Mouse (Mus musculus) adrenal gland, adult 2 months (tissue): Measurements from ENCODE around the gene Slc11a2. TPM values are rescaled to one million over a fixed set of nuclear protein-coding genes. Genes with fewer than 3 reads are reported as not detected.
A peak's percentile ranks its signal among the peaks of the same experiment; 100 is the strongest.

Experiments
- DNase-seq: peaks from one replicate; pipeline ENCODE4 v3.0.0; 2021
- long read RNA-seq: library from polyadenylated mRNA; stranded (forward); transcript quantifications from one replicate; pipeline ENCODE4 v2.0.0, GENCODE M21; 2021
- polyA plus RNA-seq: library from polyadenylated mRNA; depleted of rRNA; stranded (reverse); fragments of >200 nt; gene quantifications from 2 replicates; pipeline ENCODE4 v1.2.3, GENCODE M21; 2012; rRNA removed
- total RNA-seq, 2 experiments: library from RNA; stranded (reverse); gene quantifications; 2 replicates each; pipeline ENCODE4 v1.2.3; 2021

Gene Slc11a2
- total RNA-seq (100 to 1,000 TPM; 116 to 132 TPM), polyA plus RNA-seq (55.2 and 65.0 TPM in 2 replicates)
- long read RNA-seq, full-length matches to known transcripts = 26 of 61 reads
- long read RNA-seq, partial matches to known transcripts = 12 of 61 reads
- long read RNA-seq, other reads (novel, unspliced or antisense) = 23 of 61 reads

DNA sequence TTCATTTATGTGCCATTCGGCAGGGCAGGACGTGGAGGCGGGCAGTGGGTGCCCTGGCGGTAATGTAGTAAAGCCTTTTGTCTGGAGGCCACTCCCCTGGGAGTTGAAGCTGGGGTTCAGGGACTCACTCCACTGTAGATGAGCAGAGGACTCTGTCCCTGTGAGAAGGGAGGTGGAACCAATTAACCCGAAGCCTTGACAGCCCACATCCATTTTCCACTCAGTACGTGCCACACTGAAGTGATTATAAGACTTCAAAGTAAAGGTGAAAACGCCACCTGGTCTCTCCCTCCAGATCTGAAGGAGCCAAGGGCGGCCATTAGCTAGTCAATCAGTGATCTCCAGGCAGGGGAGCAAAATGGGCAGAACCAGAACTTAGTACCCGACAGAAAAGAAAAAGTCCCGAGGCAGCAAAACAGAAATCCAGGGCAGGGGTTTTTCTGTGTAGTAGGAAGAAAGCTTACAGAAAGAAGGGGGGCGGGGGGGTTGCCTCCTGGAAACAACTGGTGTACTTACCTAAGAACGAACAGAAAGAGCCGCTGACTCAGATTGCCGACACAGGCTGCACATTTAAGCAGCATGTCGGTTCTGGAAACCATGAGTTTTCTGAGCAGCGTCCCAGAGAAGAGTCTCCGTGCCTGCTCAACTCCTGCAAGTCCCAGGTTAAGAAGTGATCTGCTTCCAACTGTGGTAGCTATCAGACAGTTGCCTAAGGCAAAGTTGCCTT lies at the start of gene Slc11a2:
Slc11a2 (minus strand) TSS at position 677 of the 727 bp plus-strand sequence.
- DNase-seq = peak; percentile 46

DNA sequence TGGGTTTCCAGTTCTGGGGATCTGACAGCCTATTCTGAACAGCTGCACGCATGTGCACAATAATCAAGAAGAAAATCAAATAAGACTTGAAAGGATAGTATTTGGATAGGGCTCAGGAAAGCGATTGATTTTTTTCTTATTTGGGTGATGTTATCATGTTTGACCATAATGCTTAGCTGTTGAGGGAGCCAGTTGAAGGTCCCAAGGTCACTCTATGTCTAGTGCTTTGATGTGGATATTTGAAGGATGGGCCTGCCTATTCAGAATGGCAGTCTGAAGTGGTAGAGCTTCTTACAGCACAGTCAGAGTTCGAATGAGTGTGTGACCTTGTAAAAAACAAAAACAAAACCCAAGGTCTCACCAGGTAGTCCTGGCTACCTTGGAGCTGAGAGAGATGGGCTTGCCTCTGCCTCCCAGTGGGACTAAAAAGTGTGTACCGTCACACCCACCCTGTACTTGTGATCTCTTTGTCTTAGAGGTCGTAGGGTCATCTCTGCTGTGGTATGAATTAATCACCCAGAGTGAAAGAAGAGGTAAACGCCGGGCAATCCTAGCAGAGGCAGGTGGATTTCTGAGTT lies 49.1 kb upstream of the Slc11a2 start:
- no peak for DNase-seq

DNA sequence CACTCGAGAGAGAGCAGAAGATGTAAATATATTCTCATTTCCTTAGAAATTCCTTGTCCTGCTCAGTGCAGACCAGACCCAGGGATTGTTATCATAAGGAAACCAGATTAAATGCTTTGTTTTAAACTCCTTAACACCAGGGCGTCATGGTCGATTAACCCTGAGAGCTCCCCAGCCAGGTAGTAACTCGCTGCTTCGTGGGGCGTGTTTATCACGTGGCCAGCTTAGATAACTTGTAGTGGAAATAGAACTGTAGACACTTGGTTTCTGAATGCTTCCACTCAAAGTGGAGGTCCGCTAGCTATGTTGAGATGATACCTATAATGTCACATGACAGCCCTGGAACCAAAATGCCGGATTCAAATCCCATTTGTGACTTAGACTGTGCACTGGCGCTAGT lies 45.2 kb upstream of the Slc11a2 start:
- DNase-seq = no peak

DNA sequence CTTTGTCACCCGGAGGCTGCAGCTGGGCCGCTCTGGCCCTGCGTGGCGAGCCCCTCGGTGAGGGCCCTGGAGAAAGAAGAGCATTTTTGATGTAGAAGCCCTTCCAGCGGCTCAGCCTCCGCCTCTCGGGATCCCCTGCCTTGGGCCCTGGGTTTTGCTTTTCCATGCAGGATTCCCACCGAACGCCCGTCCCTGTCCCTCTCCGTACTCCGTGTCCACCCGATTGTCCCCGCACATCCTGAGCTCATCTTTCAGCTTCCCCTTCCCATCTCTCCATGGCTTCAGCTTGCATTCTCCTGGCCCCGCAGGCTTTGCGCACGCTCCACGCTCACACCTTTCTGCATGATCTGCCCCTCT lies 44.3 kb upstream of the Slc11a2 start:
- DNase-seq = no peak

DNA sequence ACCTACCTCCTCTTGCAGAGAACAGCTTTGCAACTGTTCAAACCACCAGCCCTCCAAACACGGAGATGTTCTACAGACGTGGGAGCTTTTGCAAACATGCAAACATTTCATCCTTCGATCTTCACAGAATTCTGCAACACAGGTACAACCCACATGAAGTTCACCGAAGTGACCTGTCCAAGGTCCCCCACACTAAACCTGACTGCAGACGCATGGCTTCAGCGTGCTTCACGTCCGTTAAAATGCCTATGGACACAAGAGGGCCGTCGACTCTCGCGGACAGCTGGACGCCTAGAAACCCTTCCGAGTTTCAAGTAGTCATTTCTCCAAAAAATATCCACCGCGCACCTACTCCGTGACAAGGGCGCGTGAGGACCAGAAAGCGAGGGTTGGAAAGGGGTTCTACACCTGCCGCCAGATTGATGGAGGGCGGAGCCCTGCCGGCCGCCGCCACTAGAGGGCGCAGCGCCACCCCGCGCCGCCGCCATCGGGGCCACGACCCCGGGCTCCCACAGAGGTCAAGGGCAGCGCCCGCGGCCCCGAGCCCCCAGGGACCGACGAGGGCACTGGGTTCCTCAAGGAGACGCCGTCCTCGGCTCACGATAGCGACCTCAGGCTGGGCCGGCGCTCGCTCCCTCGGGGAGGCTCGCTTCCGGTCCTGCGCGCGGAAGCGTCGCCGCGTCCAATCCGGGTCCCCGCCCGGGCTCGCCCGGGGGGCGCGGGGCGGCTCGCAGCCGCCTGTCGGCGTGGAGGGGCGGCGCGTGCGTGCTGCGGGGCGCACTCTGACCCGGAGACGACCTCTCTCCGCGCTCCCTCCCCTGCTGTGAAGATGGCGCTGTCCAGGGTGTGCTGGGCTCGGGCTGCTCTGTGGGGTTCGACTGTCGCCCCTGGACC lies 43.7 kb upstream of the Slc11a2 start, which contains the start of gene Letmd1:
Letmd1 (plus strand) TSS at position 729 of the 894 bp plus-strand sequence.
- peak; percentile 94 for DNase-seq

DNA sequence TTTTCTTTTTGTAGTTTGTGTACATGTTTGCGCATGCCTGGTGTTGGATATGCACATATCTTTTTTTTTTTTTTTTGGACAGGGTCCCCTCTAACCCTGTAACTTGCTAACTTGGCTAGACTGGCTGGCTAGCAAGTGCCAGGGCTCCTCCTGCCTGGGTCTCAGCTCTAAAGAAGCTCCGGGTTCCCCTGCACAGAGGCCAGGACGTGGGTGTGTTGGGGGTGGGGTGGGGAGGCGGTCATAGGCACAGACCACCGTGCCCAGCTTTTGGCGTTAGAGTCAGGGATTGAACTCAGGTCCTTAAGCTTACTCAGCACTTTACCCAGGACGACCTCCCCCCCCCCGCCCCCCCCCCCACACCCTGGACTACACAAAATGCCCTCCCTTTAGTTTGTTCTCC lies 42.9 kb upstream of the Slc11a2 start:
- DNase-seq = no peak

DNA sequence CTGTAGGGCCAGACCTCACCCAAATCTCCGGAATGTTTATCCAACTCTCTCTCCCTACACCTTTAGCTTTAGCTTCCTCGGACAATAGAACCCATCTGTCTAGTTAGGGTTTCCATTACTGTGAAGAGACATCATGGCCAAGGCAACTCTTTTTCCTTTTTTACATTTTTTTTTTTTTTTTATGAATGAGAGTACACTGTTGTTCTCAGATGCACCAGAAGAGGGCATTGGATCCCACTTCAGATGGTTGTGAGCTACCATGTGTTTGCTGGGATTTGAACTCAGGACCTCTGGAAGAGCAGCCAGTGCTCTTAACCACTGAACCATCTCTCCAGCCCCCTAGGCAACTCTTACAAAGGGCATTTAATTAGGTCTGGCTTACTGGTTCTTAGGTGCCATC lies 40.6 kb upstream of the Slc11a2 start:
- DNase-seq = no peak

DNA sequence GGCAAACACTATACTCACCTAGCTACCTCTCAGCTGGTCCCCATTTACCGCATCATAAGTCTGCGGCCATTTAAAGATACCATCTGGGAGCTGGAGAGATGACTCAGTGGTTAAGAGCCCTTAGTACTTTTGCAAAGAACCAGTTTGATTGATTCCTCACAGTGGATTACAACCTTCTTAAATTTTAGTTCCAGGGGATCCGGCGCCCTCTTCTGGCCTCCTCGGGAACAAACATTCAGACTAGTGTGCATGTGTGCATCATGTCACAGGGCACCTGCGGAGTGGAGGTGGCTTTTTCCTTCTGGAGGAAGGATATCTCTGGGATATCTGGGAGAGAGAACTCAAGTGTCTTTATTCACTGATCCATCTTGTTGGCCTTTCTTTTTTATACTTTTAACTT lies 38.8 kb upstream of the Slc11a2 start:
- DNase-seq = peak; percentile 83

DNA sequence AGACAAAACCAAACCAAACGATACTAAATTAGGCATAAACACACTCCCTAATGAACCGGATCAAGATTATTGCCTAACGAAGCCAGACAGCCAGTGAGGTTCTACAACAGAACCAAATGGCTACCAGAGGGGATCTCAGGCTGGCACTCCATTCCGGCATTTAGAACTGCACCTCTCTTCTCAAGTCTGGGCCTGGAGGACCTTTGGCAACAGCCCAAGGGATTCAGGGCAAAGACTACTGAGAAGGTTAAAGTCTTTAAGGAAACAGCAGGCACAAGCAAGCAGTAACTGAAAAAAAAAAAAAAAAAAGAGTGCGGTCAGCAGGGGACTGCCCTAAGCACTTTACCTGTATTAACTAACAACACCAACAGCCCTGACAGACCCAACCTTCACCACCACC lies 37.2 kb upstream of the Slc11a2 start:
- no peak for DNase-seq

DNA sequence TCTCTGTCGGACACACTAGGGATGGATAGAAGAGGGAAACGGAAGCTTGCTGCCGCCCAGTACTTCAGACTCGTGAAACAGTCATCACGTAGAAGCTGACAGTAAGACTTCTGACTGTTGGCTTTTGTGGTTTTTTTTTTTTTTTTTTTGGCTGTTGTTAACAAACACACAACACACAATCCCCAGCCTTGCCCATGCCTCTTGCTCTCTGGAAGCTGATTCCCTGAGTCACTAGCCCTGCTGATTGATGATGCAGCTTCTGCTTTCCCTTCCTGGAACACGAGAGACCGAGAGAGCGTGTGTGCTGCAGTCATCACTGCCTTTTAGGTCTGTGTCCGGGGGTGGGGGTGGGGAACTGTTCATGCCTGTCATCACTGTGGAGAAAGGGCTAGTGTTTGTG lies 36.8 kb upstream of the Slc11a2 start:
- no peak for DNase-seq

DNA sequence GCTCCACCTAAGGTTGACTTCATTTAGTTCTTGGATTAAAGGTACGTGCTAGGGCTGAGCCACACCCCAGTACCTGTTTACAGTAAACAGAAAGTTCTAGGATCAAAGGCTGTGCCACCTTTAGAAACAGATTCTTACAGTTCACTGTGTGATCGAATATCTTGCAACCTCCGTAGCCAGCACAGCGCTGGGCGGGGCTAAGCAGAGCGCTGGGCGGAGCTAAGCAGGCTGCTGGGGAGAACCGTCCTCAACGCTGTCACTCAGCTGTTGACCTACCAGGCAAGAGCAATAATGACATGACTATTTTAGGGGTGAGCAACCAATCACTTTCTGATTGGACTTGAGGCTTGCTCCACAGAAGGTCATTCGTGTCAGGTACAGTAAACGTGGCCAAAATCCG lies 36.1 kb upstream of the Slc11a2 start:
- DNase-seq = peak; percentile 64

DNA sequence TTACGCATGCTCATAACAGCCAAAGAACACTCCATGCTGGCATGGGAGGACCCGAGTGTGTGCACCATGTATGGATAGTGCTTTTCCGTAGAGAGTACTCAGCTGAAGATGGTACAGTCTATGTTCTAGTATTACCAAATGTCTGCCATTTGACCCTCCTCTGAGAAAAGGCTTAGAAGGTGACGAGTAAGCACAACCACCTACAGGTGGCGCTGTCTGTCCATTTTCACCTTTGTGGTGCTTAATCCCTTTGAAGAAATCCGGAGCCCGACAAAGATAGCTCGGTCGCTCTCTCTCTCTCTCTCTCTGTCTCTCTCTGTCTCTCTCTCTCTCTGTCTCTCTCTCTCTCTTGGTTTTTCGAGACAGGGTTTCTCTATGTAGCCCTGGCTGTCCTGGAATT lies 33.2 kb upstream of the Slc11a2 start:
- peak; percentile 59 for DNase-seq

DNA sequence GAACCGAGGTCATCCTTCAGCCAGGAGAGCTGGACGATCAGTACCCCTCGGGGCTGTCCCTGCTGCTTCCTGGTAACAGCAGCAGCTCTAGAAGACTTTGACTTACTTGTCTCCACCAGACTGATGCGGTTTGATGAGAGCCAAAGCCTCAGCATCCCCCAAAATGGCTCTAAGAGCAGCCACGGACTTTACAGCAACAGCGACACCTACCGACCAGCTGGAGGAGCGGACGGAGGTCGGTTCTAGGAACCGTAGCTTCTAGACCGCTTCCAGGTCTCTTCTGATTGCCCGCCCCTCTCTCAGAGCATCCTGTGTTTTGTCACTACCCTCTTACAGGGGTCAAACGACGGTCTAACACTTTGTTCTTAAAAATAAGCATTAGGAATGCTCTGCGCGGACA lies 32.5 kb upstream of the Slc11a2 start:
- peak; percentile 60 for DNase-seq

DNA sequence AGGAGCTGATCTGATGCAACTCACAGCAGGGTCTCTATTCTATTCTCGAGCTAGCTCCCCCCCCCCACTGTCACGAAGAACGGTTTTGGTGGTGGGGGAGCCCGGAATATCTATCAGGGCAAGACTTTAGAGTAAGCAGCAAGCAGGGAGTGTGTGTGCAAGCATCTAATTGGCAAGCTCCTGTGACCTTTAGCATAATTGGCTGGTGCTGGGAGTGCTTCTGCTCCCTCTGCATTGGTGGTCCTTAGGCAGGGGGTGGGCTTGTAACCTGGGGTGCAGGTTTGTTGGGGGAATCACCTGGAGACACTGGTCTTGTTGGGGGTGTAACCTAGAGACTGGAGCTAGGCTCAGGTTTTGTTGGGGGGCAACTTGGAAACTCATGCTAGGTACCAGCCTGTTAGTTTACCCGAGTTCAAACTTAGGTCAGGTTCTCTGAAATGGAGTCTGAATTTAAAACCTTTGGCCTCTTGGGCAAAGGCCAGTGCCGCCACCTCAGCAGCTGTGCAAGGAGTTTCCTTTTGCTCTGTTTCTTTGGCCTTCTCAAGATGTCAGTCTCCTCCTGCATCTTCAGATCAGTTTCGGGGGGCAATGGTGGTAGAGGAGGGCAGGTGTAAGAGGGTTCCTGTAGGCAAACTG lies 31.6 kb upstream of the Slc11a2 start:
- DNase-seq = no peak

DNA sequence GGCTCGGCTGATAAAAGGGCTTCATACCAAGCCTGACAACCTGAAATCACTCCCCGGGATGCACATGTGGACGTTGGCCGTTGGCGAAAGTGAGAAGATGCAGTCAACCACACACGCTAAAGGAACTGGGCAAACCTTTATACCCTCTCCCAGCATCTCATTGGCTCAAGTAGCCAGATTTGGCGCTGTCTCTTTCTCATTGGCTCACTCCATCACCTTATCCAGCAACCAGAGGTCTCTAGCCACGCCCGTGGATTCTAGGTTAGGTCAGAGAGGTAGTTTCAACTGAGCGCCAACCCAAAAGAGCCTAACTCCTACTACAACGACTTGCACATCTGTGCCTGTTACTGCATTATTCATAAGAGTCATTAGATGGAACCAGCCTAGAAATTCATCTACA lies 27.6 kb upstream of the Slc11a2 start:
- no peak for DNase-seq

DNA sequence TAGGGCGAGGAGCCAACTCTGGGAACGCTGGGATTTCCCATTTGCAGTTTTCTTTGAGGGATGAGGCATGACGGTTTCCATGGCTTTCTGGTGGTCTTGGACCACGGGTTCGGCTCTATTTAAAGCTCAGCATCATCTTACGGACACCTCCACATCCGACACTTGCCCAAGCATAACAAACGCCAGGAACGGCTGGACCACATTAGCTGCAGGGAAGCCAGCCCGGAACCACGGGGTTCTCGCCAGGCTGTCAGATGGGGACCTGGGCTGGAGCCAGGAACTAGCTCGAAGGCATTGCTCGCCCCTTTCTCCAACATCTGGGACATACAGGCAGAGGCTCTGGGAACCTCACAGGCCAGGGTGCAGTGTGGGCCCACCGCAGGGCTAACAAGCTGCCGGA lies 26.4 kb upstream of the Slc11a2 start:
- no peak for DNase-seq

DNA sequence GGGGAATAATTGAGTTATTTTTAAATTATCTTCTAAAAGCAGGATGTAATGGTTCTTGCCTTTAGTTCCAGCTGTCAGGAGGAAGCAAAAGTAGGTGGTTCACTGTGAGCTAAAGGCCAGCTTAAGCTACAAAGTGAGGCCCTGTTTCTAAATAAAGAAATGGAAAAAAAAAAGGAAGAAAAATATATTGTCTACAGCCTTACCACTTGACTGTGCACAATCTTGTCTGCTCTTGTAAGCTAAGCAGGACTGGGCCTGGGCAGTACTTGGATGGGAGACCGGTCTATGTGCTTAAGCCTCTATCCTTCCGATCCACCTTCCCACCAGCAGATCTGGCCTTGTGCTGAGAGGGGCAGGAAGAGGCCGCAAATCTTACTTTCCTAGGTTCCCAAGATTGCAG lies 24.6 kb upstream of the Slc11a2 start:
- DNase-seq = no peak

DNA sequence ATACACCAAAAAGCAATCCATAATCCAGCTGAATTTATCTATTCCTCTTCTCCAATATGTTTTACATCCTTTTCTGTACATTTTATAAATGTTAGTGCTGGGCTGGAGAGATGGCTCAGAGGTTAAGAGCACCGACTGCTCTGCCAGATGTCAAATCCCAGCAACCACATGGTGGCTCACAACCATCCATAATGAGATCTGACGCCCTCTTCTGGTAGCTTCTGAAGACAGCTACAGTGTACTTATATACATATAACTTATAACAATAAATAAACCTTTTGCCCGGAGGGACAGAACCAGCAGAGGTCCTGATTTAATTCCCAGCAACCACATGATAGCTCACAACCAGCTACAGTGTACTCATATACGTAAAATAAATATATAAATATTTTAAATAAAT lies 23.7 kb upstream of the Slc11a2 start:
- no peak for DNase-seq

DNA sequence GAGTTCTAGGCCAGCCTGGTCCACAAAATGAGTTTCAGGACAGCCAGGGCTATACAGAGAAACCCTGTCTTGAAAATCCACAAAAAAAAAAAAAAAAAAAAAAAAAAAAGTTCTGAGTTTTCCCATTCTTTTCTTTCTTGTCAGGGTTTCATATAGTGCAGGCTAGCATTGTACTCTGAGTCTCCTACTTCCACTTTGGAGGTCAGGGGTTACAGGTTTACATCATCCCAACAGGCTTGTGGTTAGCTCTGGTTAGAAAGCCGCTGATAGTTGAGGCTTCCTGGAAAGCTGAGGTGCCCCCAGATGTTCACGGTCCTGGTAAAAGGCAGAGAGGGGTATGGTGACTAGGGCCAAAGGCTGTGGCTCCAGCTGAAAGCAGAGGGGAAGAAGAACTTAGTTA lies 22.0 kb upstream of the Slc11a2 start:
- DNase-seq = no peak

DNA sequence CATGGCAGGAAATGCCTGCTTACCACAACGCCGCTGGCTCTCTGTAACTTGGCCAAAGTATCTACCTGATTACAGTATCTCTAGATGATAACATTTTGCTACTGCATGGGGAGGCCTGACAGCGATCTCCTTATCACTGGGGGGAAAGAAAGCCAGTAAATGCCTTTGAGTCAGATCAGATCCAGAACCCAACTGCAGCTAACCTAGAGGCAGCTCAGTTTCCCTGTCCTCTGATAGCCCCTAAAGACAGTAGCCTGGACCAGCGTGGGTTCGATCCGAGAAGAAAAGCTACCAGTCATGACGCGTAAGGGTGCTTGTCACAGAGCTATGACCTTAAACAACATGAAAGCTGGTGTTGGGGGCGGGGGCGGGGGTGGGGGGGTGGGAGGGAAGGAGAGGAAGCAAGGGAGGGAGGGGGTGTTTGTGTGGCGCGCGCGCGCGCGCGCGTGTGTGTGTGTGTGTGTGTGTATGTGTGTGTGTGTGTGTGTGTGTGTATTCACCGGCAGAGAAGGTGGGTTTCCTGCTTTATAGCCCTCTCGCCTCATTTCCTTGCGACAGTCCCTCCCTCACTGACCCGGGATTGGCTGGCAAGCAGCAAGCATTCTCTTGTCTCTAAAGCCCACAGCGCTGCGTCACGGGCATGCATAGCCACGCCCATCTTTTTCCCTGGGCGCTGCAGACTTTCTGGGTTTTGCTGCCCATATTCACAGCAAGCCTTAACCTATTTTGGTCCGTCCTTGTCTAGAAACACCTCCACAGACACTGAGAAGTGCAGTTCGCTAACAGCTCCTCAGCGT lies 18.5 kb upstream of the Slc11a2 start:
- DNase-seq = peak; percentile 91

DNA sequence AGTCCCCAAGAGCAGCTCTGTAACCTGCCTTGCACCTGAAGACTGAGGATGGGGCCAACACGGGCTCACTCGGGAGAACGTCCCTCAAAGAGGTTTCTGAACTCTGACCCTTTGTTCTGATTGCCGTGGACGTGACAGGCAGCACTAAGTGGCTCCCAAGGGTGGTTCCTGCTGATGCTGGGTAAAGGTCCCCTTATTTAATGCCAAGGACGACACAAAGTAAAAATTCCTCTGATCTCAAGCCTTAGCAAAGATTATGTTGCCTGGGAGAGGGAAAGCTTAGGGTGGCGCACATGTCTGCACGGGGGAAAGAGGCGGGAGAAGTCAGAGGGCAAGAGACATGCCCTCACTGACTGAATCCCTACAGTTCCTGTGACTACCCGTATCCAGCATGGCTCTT lies 11.6 kb upstream of the Slc11a2 start:
- DNase-seq = peak; percentile 70
